Mouse (Mus musculus): ENCODE measurements around the gene Tyw5.
A peak's percentile ranks its signal among the peaks of the same experiment; 100 is the strongest.

The Tyw5 gene

GRCm38 (mm10) chr1:57406187-57407151, at the start of gene Tyw5, which contains the start of gene Maip1:
TSS of gene Tyw5 (minus strand) at chr1:57407101.
TSS of gene Maip1 (plus strand) at chr1:57406328.
- peak; percentile 76 to 79 for DNase-seq (ENCODE audit: low spot score in 2 of 2)

GRCm38 (mm10) chr1:57450241-57450640, 43.3 kb upstream of the Tyw5 start:
- DNase-seq (ENCODE audit: low spot score in 2 of 2) = no peak

- no peak for DNase-seq (ENCODE audit: low spot score in 2 of 2)
Observed at GRCm38 (mm10) chr1:57445679-57446078, 38.8 kb upstream of the Tyw5 start.

GRCm38 (mm10) chr1:57440771-57441170, 33.9 kb upstream of the Tyw5 start:
- DNase-seq (ENCODE audit: low spot score in 2 of 2) = no peak

- no peak for DNase-seq (ENCODE audit: low spot score in 2 of 2)
Observed at GRCm38 (mm10) chr1:57439026-57439425, 32.1 kb upstream of the Tyw5 start.

- DNase-seq (ENCODE audit: low spot score in 2 of 2) = no peak
Observed at GRCm38 (mm10) chr1:57436954-57437353, 30.1 kb upstream of the Tyw5 start.

GRCm38 (mm10) chr1:57436408-57436807, 29.5 kb upstream of the Tyw5 start:
- DNase-seq (ENCODE audit: low spot score in 2 of 2) = peak; percentile 75 to 79

GRCm38 (mm10) chr1:57433141-57433540, 26.2 kb upstream of the Tyw5 start:
- no peak for DNase-seq (ENCODE audit: low spot score in 2 of 2)

- peak in 1 of 2 experiments; percentile 12 for DNase-seq (ENCODE audit: low spot score in 2 of 2)
Observed at GRCm38 (mm10) chr1:57429786-57430483, 23.0 kb upstream of the Tyw5 start.

GRCm38 (mm10) chr1:57428368-57429308, 21.7 kb upstream of the Tyw5 start:
- peak; percentile 84 to 89 for DNase-seq (ENCODE audit: low spot score in 2 of 2)

GRCm38 (mm10) chr1:57423696-57424095, 16.8 kb upstream of the Tyw5 start:
- no peak for DNase-seq (ENCODE audit: low spot score in 2 of 2)

- DNase-seq (ENCODE audit: low spot score in 2 of 2) = no peak
Observed at GRCm38 (mm10) chr1:57413397-57413796, 6.5 kb upstream of the Tyw5 start.

GRCm38 (mm10) chr1:57408994-57409393, 2.1 kb upstream of the Tyw5 start:
- DNase-seq (ENCODE audit: low spot score in 2 of 2) = no peak

GRCm38 (mm10) chr1:57402116-57402515, 4.8 kb downstream of the Tyw5 start:
- no peak for DNase-seq (ENCODE audit: low spot score in 2 of 2)

GRCm38 (mm10) chr1:57400877-57401276, 6.0 kb downstream of the Tyw5 start:
- DNase-seq (ENCODE audit: low spot score in 2 of 2) = no peak

GRCm38 (mm10) chr1:57400321-57400720, 6.6 kb downstream of the Tyw5 start:
- DNase-seq (ENCODE audit: low spot score in 2 of 2) = no peak

GRCm38 (mm10) chr1:57394051-57394450, 12.8 kb downstream of the Tyw5 start:
- peak; percentile 15 to 18 for DNase-seq (ENCODE audit: low spot score in 2 of 2)

GRCm38 (mm10) chr1:57392417-57392816, 14.5 kb downstream of the Tyw5 start:
- no peak for DNase-seq (ENCODE audit: low spot score in 2 of 2)

GRCm38 (mm10) chr1:57390993-57391790, 15.7 kb downstream of the Tyw5 start:
- DNase-seq (ENCODE audit: low spot score in 2 of 2) = no peak

- no peak for DNase-seq (ENCODE audit: low spot score in 2 of 2)
Observed at GRCm38 (mm10) chr1:57388402-57389155, 18.3 kb downstream of the Tyw5 start.

Data from urinary bladder, postnatal 36 days (tissue).